Mouse (Mus musculus) heart, embryonic 11.5 days (tissue): ENCODE data around the gene Asb1. TPM values are rescaled to one million over a fixed set of nuclear protein-coding genes. Genes with fewer than 3 reads are reported as not detected.

ENCODE experiments used
- ATAC-seq: fragments of 200-750 bp; cut with Nextera tagmentation; replicated peaks from 2 replicates; pipeline ENCODE4 v1.8.0; 2017; ENCODE audit warnings: moderate library complexity; ENCODE audit not compliant: insufficient number of reproducible peaks, low FRiP score, low TSS enrichment
- H3K27ac ChIP-seq: fragments of 300-500 bp; sonication (generic); 2 replicates; pipeline ENCODE4 v1.5.1; 2014; ENCODE audit warnings: mild to moderate bottlenecking, low read depth, low read length
- H3K27me3 ChIP-seq: fragments of 300-500 bp; sonication (generic); 2 replicates; pipeline ENCODE4 v1.6.1; 2014; ENCODE audit warnings: mild to moderate bottlenecking, low read length, mixed read lengths; ENCODE audit not compliant: control insufficient read depth, insufficient read depth
- H3K36me3 ChIP-seq: fragments of 300-500 bp; sonication (generic); 2 replicates; pipeline ENCODE4 v1.6.1; 2014; ENCODE audit warnings: mild to moderate bottlenecking, low read length, moderate library complexity, mixed read lengths; ENCODE audit not compliant: control insufficient read depth, insufficient read depth
- H3K4me1 ChIP-seq: fragments of 300-500 bp; sonication (generic); 2 replicates; pipeline ENCODE4 v1.6.1; 2014; ENCODE audit warnings: low read length; ENCODE audit not compliant: control insufficient read depth, insufficient read depth
- H3K4me2 ChIP-seq: fragments of 300-500 bp; sonication (generic); 2 replicates; pipeline ENCODE4 v1.6.1; 2014; ENCODE audit warnings: mild to moderate bottlenecking, moderate library complexity
- H3K4me3 ChIP-seq: fragments of 300-500 bp; sonication (generic); 2 replicates; pipeline ENCODE4 v1.5.1; 2014; ENCODE audit warnings: low read depth, low read length
- H3K9ac ChIP-seq: fragments of 300-500 bp; sonication (generic); 2 replicates; pipeline ENCODE4 v1.6.1; 2014; ENCODE audit warnings: mild to moderate bottlenecking, low read depth, low read length, moderate library complexity
- H3K9me3 ChIP-seq: fragments of 300-500 bp; sonication (generic); replicated peaks from 2 replicates; pipeline ENCODE4 v1.6.1; 2016; ENCODE audit warnings: low read length; ENCODE audit not compliant: control insufficient read depth
- WGBS: fragments of 180-500 bp; shearing (Covaris S2); extraction: QIAGEN DNeasy Blood & Tissue Kit; methylation state at CpG from one replicate; pipeline ENCODE4 v1.1.7; 2014; ENCODE audit not compliant: insufficient replicate concordance; 5-methylcytosine and 5-hydroxymethylcytosine counted together
- polyA plus RNA-seq: library from polyadenylated mRNA; unstranded; fragments of >200 nt; fragmentation: Nextera tagmentation; extraction: Ambion mirVana; gene quantifications from 2 replicates; pipeline ENCODE4 v1.2.1, GENCODE M21; 2014

The Asb1 gene
- polyA plus RNA-seq: 8.9 and 9.1 TPM in 2 replicates

- ATAC-seq: peak; percentile 95
- H3K4me1 ChIP-seq: peaks cover 10% of the 10 kb centered on the region
- H3K9ac ChIP-seq: peak within 1 kb of the TSS; percentile 70
- peak within 1 kb of the TSS; percentile 81 for H3K27ac ChIP-seq
- no peaks in the 10 kb centered on the region for H3K36me3 ChIP-seq
- H3K9me3 ChIP-seq: no peaks in the 10 kb centered on the region
- H3K27me3 ChIP-seq: peaks cover 3% of the 10 kb centered on the region; the same call in 1 of the 2 replicates
- under 1% methylated on average over 41 of the region's 41 CpGs for WGBS
- peak within 1 kb of the TSS; percentile 76 for H3K4me3 ChIP-seq
- peak within 1 kb of the TSS; percentile 85 for H3K4me2 ChIP-seq
Observed at GRCm38 (mm10) chr1:91540271-91540826, at the start of gene Asb1. Asb1 (plus strand) TSS chr1:91540544.

- H3K4me2 ChIP-seq: no peak overlapping the region
- peaks cover 11% of the 10 kb centered on the region for H3K4me1 ChIP-seq
- no peak for ATAC-seq
- H3K9me3 ChIP-seq: no peaks in the 10 kb centered on the region
- H3K4me3 ChIP-seq: no peak overlapping the region
- H3K9ac ChIP-seq: no peak overlapping the region
- H3K27me3 ChIP-seq: no peaks in the 10 kb centered on the region
- no peaks in the 10 kb centered on the region for H3K36me3 ChIP-seq
- no peak overlapping the region for H3K27ac ChIP-seq
- WGBS: 51% methylated on average over 2 of the region's 2 CpGs
Observed at GRCm38 (mm10) chr1:91492740-91493139, 47.6 kb upstream of the Asb1 start.

- ATAC-seq: no peak
- WGBS: 47% methylated on average over 3 of the region's 3 CpGs
- Histone ChIP-seq H3K27ac (no peak overlapping the region), H3K9ac (no peak overlapping the region), H3K9me3 (no peaks in the 10 kb centered on the region), H3K4me2 (peak overlapping the region; percentile 92), H3K27me3 (no peaks in the 10 kb centered on the region), H3K4me1 (peaks cover 11% of the 10 kb centered on the region), H3K4me3 (peak overlapping the region; percentile 89), H3K36me3 (no peaks in the 10 kb centered on the region)
Observed at GRCm38 (mm10) chr1:91493938-91494337, 46.4 kb upstream of the Asb1 start.

GRCm38 (mm10) chr1:91494457-91495140, 45.7 kb upstream of the Asb1 start, which contains the start of gene Traf3ip1:
Traf3ip1 (plus strand) TSS chr1:91494647.
- peaks cover 11% of the 10 kb centered on the region for H3K4me1 ChIP-seq
- H3K36me3 ChIP-seq: no peaks in the 10 kb centered on the region
- H3K4me3 ChIP-seq: peak within 1 kb of the TSS; percentile 89
- WGBS: under 1% methylated on average over 76 of the region's 79 CpGs
- peak within 1 kb of the TSS; percentile 92 for H3K4me2 ChIP-seq
- no peaks in the 10 kb centered on the region for H3K27me3 ChIP-seq
- H3K9me3 ChIP-seq: no peaks in the 10 kb centered on the region
- peak within 1 kb of the TSS; percentile 82 for H3K9ac ChIP-seq
- no peak within 1 kb of the TSS for H3K27ac ChIP-seq
- ATAC-seq: peak; percentile 94

GRCm38 (mm10) chr1:91495321-91495720, 45.0 kb upstream of the Asb1 start:
- 50% methylated on average over 5 of the region's 5 CpGs for WGBS
- no peaks in the 10 kb centered on the region for H3K36me3 ChIP-seq
- H3K9ac ChIP-seq: peak overlapping the region; percentile 82
- no peak for ATAC-seq
- H3K4me1 ChIP-seq: peaks cover 11% of the 10 kb centered on the region
- peak overlapping the region; percentile 89 for H3K4me3 ChIP-seq
- no peaks in the 10 kb centered on the region for H3K27me3 ChIP-seq
- H3K27ac ChIP-seq: no peak overlapping the region
- H3K4me2 ChIP-seq: peak overlapping the region; percentile 92
- no peaks in the 10 kb centered on the region for H3K9me3 ChIP-seq

GRCm38 (mm10) chr1:91498579-91498978, 41.8 kb upstream of the Asb1 start:
- Histone ChIP-seq H3K4me1 (peaks cover 11% of the 10 kb centered on the region), H3K27ac (no peak overlapping the region), H3K9me3 (no peaks in the 10 kb centered on the region), H3K27me3 (no peaks in the 10 kb centered on the region), H3K36me3 (0 out of 2 replicates have a peak, but pooled peaks cover 4% of the 10 kb centered on the region), H3K9ac (no peak overlapping the region), H3K4me3 (no peak overlapping the region), H3K4me2 (no peak overlapping the region)
- ATAC-seq: no peak
- 93% methylated on average over 6 of the region's 6 CpGs for WGBS

GRCm38 (mm10) chr1:91504615-91505014, 35.7 kb upstream of the Asb1 start:
- ATAC-seq: no peak
- peaks cover 12% of the 10 kb centered on the region for H3K36me3 ChIP-seq
- no peaks in the 10 kb centered on the region for H3K4me1 ChIP-seq
- H3K27me3 ChIP-seq: no peaks in the 10 kb centered on the region
- H3K9me3 ChIP-seq: no peaks in the 10 kb centered on the region
- no peak overlapping the region for H3K9ac ChIP-seq
- H3K4me2 ChIP-seq: no peak overlapping the region
- H3K4me3 ChIP-seq: no peak overlapping the region
- H3K27ac ChIP-seq: no peak overlapping the region
- WGBS: 70% methylated on average over 3 of the region's 3 CpGs

GRCm38 (mm10) chr1:91514916-91515315, 25.4 kb upstream of the Asb1 start:
- 84% methylated on average over 11 of the region's 11 CpGs for WGBS
- ATAC-seq: no peak
- Histone ChIP-seq H3K27me3 (no peaks in the 10 kb centered on the region), H3K9ac (no peak overlapping the region), H3K9me3 (no peaks in the 10 kb centered on the region), H3K4me3 (no peak overlapping the region), H3K36me3 (no peaks in the 10 kb centered on the region), H3K27ac (no peak overlapping the region), H3K4me1 (no peaks in the 10 kb centered on the region), H3K4me2 (no peak overlapping the region)
